Mouse (Mus musculus): ENCODE data around the gene Zfp619. TPM values are rescaled to one million over a fixed set of nuclear protein-coding genes. Genes with fewer than 3 reads are reported as not detected.

The Zfp619 gene
- polyA plus RNA-seq, 1 experiment from 2014 or later = 0.91 TPM

DNA sequence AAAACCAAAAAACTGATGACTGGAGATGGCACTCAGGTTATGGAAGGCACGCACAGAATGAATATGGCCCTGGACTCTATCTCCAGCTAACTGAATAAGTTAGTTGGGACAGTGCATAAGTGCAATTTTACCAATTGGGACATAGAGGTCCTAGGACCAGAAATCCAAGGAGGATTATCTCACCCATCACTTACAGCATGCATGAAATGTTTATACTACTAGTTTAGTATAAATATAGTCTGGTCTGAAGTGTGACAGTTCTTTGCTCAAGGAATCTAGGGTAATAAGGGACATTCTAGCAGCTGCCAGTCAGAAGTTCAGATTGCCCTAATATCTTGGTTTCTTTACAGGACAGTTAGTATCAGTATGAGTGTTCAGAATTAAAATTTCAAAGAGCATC is 13.5 kb upstream of the Zfp619 start:
- Histone ChIP-seq H3K9me3 (ENCODE audit: low read length) (no peaks in the 10 kb centered on the region), H3K27me3 (replicated peaks; ENCODE audit: insufficient read depth, low read length) (no peaks in the 10 kb centered on the region), H3K27ac (ENCODE audit: low read length) (no peak overlapping the region), H3K4me1 (ENCODE audit: insufficient read depth, low read depth, low read length) (no peaks in the 10 kb centered on the region), H3K9ac (replicated peaks; ENCODE audit: low read depth) (no peak overlapping the region), H3K4me3 (ENCODE audit: low read depth, low read length) (no peak overlapping the region), H3K36me3 (ENCODE audit: insufficient read depth, low read length) (no peaks in the 10 kb centered on the region), H3K4me2 (replicated peaks; ENCODE audit: low read depth, low read length) (no peak overlapping the region)
- TF ChIP-seq CTCF (IDR thresholded peaks at IDR 0.05) = no peak
- TF ChIP-seq EP300 (IDR thresholded peaks at IDR 0.05) = no peak
- DNase-seq (ENCODE audit: low spot score) (peak; percentile 22), ATAC-seq (peak; percentile 53; the same call in 1 of the 2 replicates)
- 77% methylated on average over 1 of the region's 1 CpGs for WGBS

- no peak for TF ChIP-seq CTCF (IDR thresholded peaks at IDR 0.05)
- no peak; the same call in 1 of the 2 replicates for TF ChIP-seq EP300 (IDR thresholded peaks at IDR 0.05)
- Histone ChIP-seq H3K4me3 (ENCODE audit: low read depth, low read length) (peak overlapping the region; percentile 56; the same call in 1 of the 2 replicates), H3K4me1 (ENCODE audit: insufficient read depth, low read depth, low read length) (peaks cover 4% of the 10 kb centered on the region; the same call in 1 of the 2 replicates), H3K36me3 (ENCODE audit: insufficient read depth, low read length) (no peaks in the 10 kb centered on the region), H3K27ac (ENCODE audit: low read length) (peak overlapping the region; percentile 0; the same call in 1 of the 2 replicates), H3K4me2 (replicated peaks; ENCODE audit: low read depth, low read length) (peak overlapping the region; percentile 66), H3K9me3 (ENCODE audit: low read length) (no peaks in the 10 kb centered on the region), H3K9ac (replicated peaks; ENCODE audit: low read depth) (no peak overlapping the region), H3K27me3 (replicated peaks; ENCODE audit: insufficient read depth, low read length) (no peaks in the 10 kb centered on the region)
- DNase-seq (ENCODE audit: low spot score) (peak; percentile 6), ATAC-seq (0 out of 2 replicates have a peak, but pooled peaks have one; percentile 10)
- WGBS = 70% methylated on average over 12 of the region's 12 CpGs
Measured at GRCm38 (mm10) chr7:39518362-39518761, 796 bp downstream of the Zfp619 start.

- no peak overlapping the region for H3K4me3 ChIP-seq (ENCODE audit: low read depth, low read length)
Measured at GRCm38 (mm10) chr7:39523703-39524424, 6.3 kb downstream of the Zfp619 start.

DNA sequence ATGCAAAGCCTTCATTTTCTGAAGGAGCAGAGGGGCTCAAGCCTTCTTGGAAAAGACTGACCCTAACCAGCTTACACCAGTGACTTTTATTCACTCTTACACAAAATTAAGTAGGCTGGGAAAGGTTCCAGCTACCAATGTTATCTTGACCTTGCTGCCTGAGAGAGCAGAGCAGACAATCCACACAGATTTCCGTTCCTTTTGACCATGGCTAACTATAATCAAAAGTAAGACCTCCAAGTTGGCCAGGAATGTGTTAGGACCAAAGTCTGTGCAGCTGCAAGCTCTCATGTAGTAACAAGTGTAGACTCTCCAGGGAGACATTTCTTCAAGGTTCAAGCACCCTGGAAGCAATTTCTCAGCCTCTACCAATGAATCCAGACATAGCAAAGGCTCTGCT is 25.6 kb downstream of the Zfp619 start:
- H3K4me2 ChIP-seq (replicated peaks; ENCODE audit: low read depth, low read length) = no peak overlapping the region
- H3K4me3 ChIP-seq (ENCODE audit: low read depth, low read length) = no peak overlapping the region
- no peaks in the 10 kb centered on the region for H3K36me3 ChIP-seq (ENCODE audit: insufficient read depth, low read length)
- H3K4me1 ChIP-seq (ENCODE audit: insufficient read depth, low read depth, low read length) = no peaks in the 10 kb centered on the region; the same call in 1 of the 2 replicates
- ATAC-seq = no peak
- TF ChIP-seq EP300 (IDR thresholded peaks at IDR 0.05) (no peak), CTCF (IDR thresholded peaks at IDR 0.05) (no peak)
- no peaks in the 10 kb centered on the region for H3K27me3 ChIP-seq (replicated peaks; ENCODE audit: insufficient read depth, low read length)
- no peak overlapping the region for H3K9ac ChIP-seq (replicated peaks; ENCODE audit: low read depth)
- no peak overlapping the region for H3K27ac ChIP-seq (ENCODE audit: low read length)
- no peaks in the 10 kb centered on the region for H3K9me3 ChIP-seq (ENCODE audit: low read length)
- no peak for DNase-seq (ENCODE audit: low spot score)
- WGBS = 44% methylated on average over 1 of the region's 1 CpGs

More at GRCm38 (mm10) chr7:39523703-39524424, 6.3 kb downstream of the Zfp619 start:
- H3K27ac ChIP-seq (ENCODE audit: low read length) = no peak overlapping the region
- no peaks in the 10 kb centered on the region for H3K27me3 ChIP-seq (replicated peaks; ENCODE audit: insufficient read depth, low read length)
- no peak for TF ChIP-seq EP300 (IDR thresholded peaks at IDR 0.05)
- no peak for TF ChIP-seq CTCF (IDR thresholded peaks at IDR 0.05)
- ATAC-seq (no peak), DNase-seq (ENCODE audit: low spot score) (peak; percentile 12)
- no peak overlapping the region for H3K4me2 ChIP-seq (replicated peaks; ENCODE audit: low read depth, low read length)
- H3K36me3 ChIP-seq (ENCODE audit: insufficient read depth, low read length) = no peaks in the 10 kb centered on the region
- WGBS = 92% methylated on average over 1 of the region's 1 CpGs
- H3K9me3 ChIP-seq (ENCODE audit: low read length) = no peaks in the 10 kb centered on the region
- H3K9ac ChIP-seq (replicated peaks; ENCODE audit: low read depth) = no peak overlapping the region
- peaks cover under 1% of the 10 kb centered on the region; the same call in 1 of the 2 replicates for H3K4me1 ChIP-seq (ENCODE audit: insufficient read depth, low read depth, low read length)

- ATAC-seq (peak; percentile 98), DNase-seq (ENCODE audit: low spot score) (peak; percentile 98)
- H3K36me3 ChIP-seq (ENCODE audit: insufficient read depth, low read length) = no peaks in the 10 kb centered on the region
- no peaks in the 10 kb centered on the region; the same call in 1 of the 2 replicates for H3K4me1 ChIP-seq (ENCODE audit: insufficient read depth, low read depth, low read length)
- H3K27ac ChIP-seq (ENCODE audit: low read length) = peak overlapping the region; percentile 98
- peak overlapping the region; percentile 77 for H3K9ac ChIP-seq (replicated peaks; ENCODE audit: low read depth)
- H3K4me3 ChIP-seq (ENCODE audit: low read depth, low read length) = peak overlapping the region; percentile 61
- no peaks in the 10 kb centered on the region for H3K27me3 ChIP-seq (replicated peaks; ENCODE audit: insufficient read depth, low read length)
- H3K9me3 ChIP-seq (ENCODE audit: low read length) = no peaks in the 10 kb centered on the region
- 0 out of 2 replicates have a peak, but pooled peaks have one; percentile 5 for TF ChIP-seq EP300 (IDR thresholded peaks at IDR 0.05)
- peak; percentile 74 for TF ChIP-seq CTCF (IDR thresholded peaks at IDR 0.05)
- H3K4me2 ChIP-seq (replicated peaks; ENCODE audit: low read depth, low read length) = peak overlapping the region; percentile 58
- under 1% methylated on average over 43 of the region's 43 CpGs for WGBS
Measured at GRCm38 (mm10) chr7:39544242-39545111, 26.9 kb downstream of the Zfp619 start.

DNA sequence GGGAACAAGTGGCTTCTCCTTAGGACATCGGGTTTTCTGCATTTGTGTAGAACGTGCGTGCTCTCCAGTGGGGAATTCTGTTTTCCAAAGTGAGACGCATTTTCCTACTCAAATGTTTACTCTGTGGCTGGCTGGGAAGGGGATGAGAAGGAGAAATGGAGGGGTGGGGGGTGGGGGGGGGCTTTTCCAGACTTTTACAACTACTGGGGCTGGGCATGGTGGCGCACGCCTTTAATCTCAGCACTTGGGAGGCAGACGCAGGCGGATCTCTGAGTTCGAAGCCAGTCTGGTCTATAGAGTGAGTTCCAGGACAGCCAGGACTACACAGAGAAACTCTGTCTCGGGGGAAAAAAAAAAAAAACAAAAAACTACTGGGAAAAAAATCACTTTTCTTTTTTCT is 27.6 kb downstream of the Zfp619 start:
- ATAC-seq (no peak), DNase-seq (ENCODE audit: low spot score) (no peak)
- no peaks in the 10 kb centered on the region for H3K27me3 ChIP-seq (replicated peaks; ENCODE audit: insufficient read depth, low read length)
- peak overlapping the region; percentile 58 for H3K4me2 ChIP-seq (replicated peaks; ENCODE audit: low read depth, low read length)
- H3K9ac ChIP-seq (replicated peaks; ENCODE audit: low read depth) = peak overlapping the region; percentile 77
- WGBS = 21% methylated on average over 10 of the region's 10 CpGs
- TF ChIP-seq CTCF (IDR thresholded peaks at IDR 0.05) = no peak
- TF ChIP-seq EP300 (IDR thresholded peaks at IDR 0.05) = no peak
- no peaks in the 10 kb centered on the region; the same call in 1 of the 2 replicates for H3K4me1 ChIP-seq (ENCODE audit: insufficient read depth, low read depth, low read length)
- H3K27ac ChIP-seq (ENCODE audit: low read length) = peak overlapping the region; percentile 98
- no peaks in the 10 kb centered on the region for H3K9me3 ChIP-seq (ENCODE audit: low read length)
- no peaks in the 10 kb centered on the region for H3K36me3 ChIP-seq (ENCODE audit: insufficient read depth, low read length)
- H3K4me3 ChIP-seq (ENCODE audit: low read depth, low read length) = peak overlapping the region; percentile 61

Measured in lung, postnatal 0 days (tissue).